Mouse (Mus musculus): ENCODE data around the gene Chchd1.

The Chchd1 gene

GRCm38 (mm10) chr14:20730853-20731602, 28.2 kb downstream of the Chchd1 start:
- no peak for DNase-seq

- no peak for DNase-seq
These were observed 30.5 kb downstream of the Chchd1 start for GRCm38 (mm10) chr14:20733041-20733951.

GRCm38 (mm10) chr14:20733952-20734774, 31.4 kb downstream of the Chchd1 start, which contains the start of gene Ndst2:
Gene Ndst2, minus strand, starts transcription at chr14:20734562.
- peak; percentile 85 for DNase-seq

GRCm38 (mm10) chr14:20735052-20735451, 32.2 kb downstream of the Chchd1 start:
- no peak for DNase-seq

- DNase-seq: no peak
These were observed 33.1 kb downstream of the Chchd1 start for GRCm38 (mm10) chr14:20735892-20736390.

- no peak for DNase-seq
These were observed 34.5 kb downstream of the Chchd1 start for GRCm38 (mm10) chr14:20737306-20737705.

GRCm38 (mm10) chr14:20738511-20738910, 35.7 kb downstream of the Chchd1 start:
- DNase-seq: no peak

GRCm38 (mm10) chr14:20741301-20741700, 38.5 kb downstream of the Chchd1 start:
- DNase-seq: no peak

GRCm38 (mm10) chr14:20743614-20744013, 40.8 kb downstream of the Chchd1 start:
- no peak for DNase-seq

- DNase-seq: no peak
These were observed 44.1 kb downstream of the Chchd1 start for GRCm38 (mm10) chr14:20746935-20747334.

GRCm38 (mm10) chr14:20748388-20748787, 45.6 kb downstream of the Chchd1 start:
- no peak for DNase-seq

GRCm38 (mm10) chr14:20749494-20750051, 46.8 kb downstream of the Chchd1 start:
- DNase-seq: no peak

GRCm38 (mm10) chr14:20750503-20750902, 47.7 kb downstream of the Chchd1 start:
- no peak for DNase-seq

GRCm38 (mm10) chr14:20753792-20754191, 51.0 kb downstream of the Chchd1 start:
- DNase-seq: no peak
